ENCODE assay signal across 15 mouse cellular contexts in the genomic region with DNA sequence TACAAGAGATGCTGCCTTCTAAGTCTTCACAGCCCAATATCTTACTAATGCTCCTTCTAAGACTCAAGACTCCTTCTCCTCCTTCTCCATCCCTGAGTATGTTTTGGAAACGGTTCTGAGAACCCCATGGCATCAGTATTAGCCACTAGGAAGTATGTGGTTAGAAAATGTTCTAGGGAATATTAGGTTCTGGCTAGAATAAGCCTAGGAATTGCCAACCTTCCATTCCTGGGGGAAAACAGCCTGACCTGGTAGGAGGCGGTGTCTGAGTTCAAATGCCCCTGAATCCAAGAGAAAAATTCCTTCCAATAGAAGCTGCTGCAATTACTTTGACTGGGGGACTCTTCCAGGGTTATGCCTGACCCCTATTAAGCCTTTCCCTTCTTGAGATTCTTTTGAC. TPM values are rescaled to one million over a fixed set of nuclear protein-coding genes. Genes with fewer than 3 reads are reported as not detected.
DNase-seq lines count a peak whose midpoint lies in the region; ATAC-seq and TF ChIP-seq lines count a peak whose summit lies in the region.
"Had no signal": no experiment of that assay in that cellular context is flagged by ENCODE, and none has a peak within 500 bp of the region (broad histone marks: within the 10 kb centered on the region; RNA-seq: fewer than 3 reads in every experiment).

No protein-coding gene starts in this region.

- no peak overlapping the region for H3K4me2 ChIP-seq in limb, embryonic 15.5 days
- H3K4me2 ChIP-seq: embryonic facial prominence, embryonic 12.5 days; hindbrain, embryonic 15.5 days; kidney, embryonic 15.5 days; liver, embryonic 12.5 days; neural tube, embryonic 12.5 days had no signal

- no peak overlapping the region for H3K4me3 ChIP-seq in limb, embryonic 15.5 days
- no peak overlapping the region for H3K4me3 ChIP-seq in limb, embryonic 10.5 days
- H3K4me3 ChIP-seq in embryonic fibroblast, embryonic 13.5 days (ENCODE audit: insufficient read depth, low read length), result no peak overlapping the region
- H3K4me3 ChIP-seq: embryonic facial prominence, embryonic 12.5 days; hindbrain, embryonic 15.5 days; kidney, embryonic 15.5 days; liver, embryonic 12.5 days; midbrain, embryonic 10.5 days; neural tube, embryonic 12.5 days had no signal

- TF ChIP-seq CTCF in embryonic fibroblast, embryonic 13.5 days (IDR thresholded peaks at IDR 0.05; ENCODE audit: borderline replicate concordance, insufficient read depth, low read length), result no peak

- H3K27me3 ChIP-seq in limb, embryonic 15.5 days, result no peaks in the 10 kb centered on the region
- H3K27me3 ChIP-seq in limb, embryonic 10.5 days (ENCODE audit: low read depth, poor library complexity, severe bottlenecking), result no peaks in the 10 kb centered on the region
- H3K27me3 ChIP-seq: embryonic facial prominence, embryonic 12.5 days; hindbrain, embryonic 15.5 days; kidney, embryonic 15.5 days; liver, embryonic 12.5 days; neural tube, embryonic 12.5 days had no signal

- ATAC-seq in limb, embryonic 15.5 days (ENCODE audit: insufficient number of reproducible peaks, low FRiP score, low TSS enrichment, low read depth), result no peak
- ATAC-seq: liver, embryonic 12.5 days had no signal

- no peaks in the 10 kb centered on the region for H3K36me3 ChIP-seq in limb, embryonic 15.5 days
- no peaks in the 10 kb centered on the region for H3K36me3 ChIP-seq in limb, embryonic 10.5 days
- H3K36me3 ChIP-seq: embryonic facial prominence, embryonic 12.5 days; hindbrain, embryonic 15.5 days; kidney, embryonic 15.5 days; liver, embryonic 12.5 days; midbrain, embryonic 10.5 days; neural tube, embryonic 12.5 days had no signal

- WGBS in limb, embryonic 15.5 days, result 66% methylated on average over 2 of the region's 2 CpGs
- WGBS in limb, embryonic 10.5 days, result 80% methylated on average over 2 of the region's 2 CpGs

- peak; percentile 12 for DNase-seq in gastrocnemius, postnatal 25 days
- DNase-seq in gastrocnemius, adult 8-10 months (ENCODE audit: low spot score in 2 of 2), result no peak
- DNase-seq in limb, embryonic 10.5 days (ENCODE audit: low spot score), result no peak
- peak; percentile 39 for DNase-seq in skeletal muscle tissue, adult 2 months (ENCODE audit: low read depth, low spot score)
- DNase-seq in adrenal gland, postnatal 36 days, result no peak
- no peak for DNase-seq in urinary bladder, adult 2 months (ENCODE audit: low spot score)
- DNase-seq: cerebellum, adult 2 months had no signal

- H3K9me3 ChIP-seq in limb, embryonic 15.5 days, result no peaks in the 10 kb centered on the region
- no peaks in the 10 kb centered on the region for H3K9me3 ChIP-seq in limb, embryonic 10.5 days (replicated peaks)
- H3K9me3 ChIP-seq: embryonic facial prominence, embryonic 12.5 days; hindbrain, embryonic 15.5 days; liver, embryonic 12.5 days; midbrain, embryonic 10.5 days; neural tube, embryonic 12.5 days had no signal

- peak overlapping the region; percentile 22; the same call in 1 of the 2 replicates for H3K27ac ChIP-seq in limb, embryonic 15.5 days
- no peak overlapping the region for H3K27ac ChIP-seq in limb, embryonic 10.5 days
- H3K27ac ChIP-seq in embryonic fibroblast, embryonic 13.5 days (ENCODE audit: insufficient read depth, low read length), result peak overlapping the region; percentile 85
- H3K27ac ChIP-seq: embryonic facial prominence, embryonic 12.5 days; hindbrain, embryonic 15.5 days; kidney, embryonic 15.5 days; liver, embryonic 12.5 days; midbrain, embryonic 10.5 days; neural tube, embryonic 12.5 days had no signal

- no peak overlapping the region for H3K9ac ChIP-seq in limb, embryonic 15.5 days
- H3K9ac ChIP-seq: embryonic facial prominence, embryonic 12.5 days; hindbrain, embryonic 15.5 days; kidney, embryonic 15.5 days; liver, embryonic 12.5 days; neural tube, embryonic 12.5 days had no signal

- TF ChIP-seq POLR2A in embryonic fibroblast, embryonic 13.5 days (IDR thresholded peaks at IDR 0.05; ENCODE audit: low read depth, low read length), result no peak

- H3K4me1 ChIP-seq in limb, embryonic 15.5 days, result peaks cover 29% of the 10 kb centered on the region
- peaks cover 25% of the 10 kb centered on the region for H3K4me1 ChIP-seq in limb, embryonic 10.5 days
- peaks cover 7% of the 10 kb centered on the region; the same call in 1 of the 2 replicates for H3K4me1 ChIP-seq in embryonic fibroblast, embryonic 13.5 days (ENCODE audit: control insufficient read depth, insufficient read depth, low read length)

RNA-seq across cellular contexts. Expression of a gene that starts 24.1 kb away (rescaled TPM):
- total RNA-seq in gastrocnemius, postnatal 25 days (2021), result 1 to 10 TPM; 2.1 to 2.2 TPM
- total RNA-seq in gastrocnemius, adult 8-10 months (2022), result 1 to 10 TPM in 3 of 4 experiments, under 1 TPM in 1; 0.63 to 2.1 (median 1.4) TPM
- polyA plus RNA-seq in limb, embryonic 15.5 days (2015; fragmentation: Nextera tagmentation; extraction: Ambion mirVana), result 12.9 and 13.0 TPM in 2 replicates
- polyA plus RNA-seq in limb, embryonic 10.5 days (2016; fragmentation: Nextera tagmentation; extraction: Ambion mirVana), result 8.0 and 9.7 TPM in 2 replicates
- 40.1 and 48.7 TPM in 2 replicates for polyA plus RNA-seq in embryonic fibroblast, embryonic 13.5 days (2011; ENCODE audit: insufficient read length, low read depth, missing spikeins)
- 10 to 100 TPM; 20.8 to 24.1 TPM for total RNA-seq in adrenal gland, postnatal 36 days (2021)
- polyA plus RNA-seq in urinary bladder, adult 2 months (2012; rRNA removed), result 11.6 and 14.6 TPM in 2 replicates

Comparison
In these comparisons a context has a peak if more than half of its experiments do, and no peak if none do; other contexts are left out.
1. DNase-seq: peak in gastrocnemius, postnatal 25 days (single experiment) and skeletal muscle tissue, adult 2 months (single experiment); none in gastrocnemius, adult 8-10 months (0 of 2), limb, embryonic 10.5 days (single experiment), adrenal gland, postnatal 36 days (0 of 2) and urinary bladder, adult 2 months (single experiment).